Mouse (Mus musculus): ENCODE data around the gene Plcd3. TPM values are rescaled to one million over a fixed set of nuclear protein-coding genes. Genes with fewer than 3 reads are reported as not detected.

The Plcd3 gene
- total and polyA plus RNA-seq, 2 experiments from 2014 or later = 4.7 to 9.4 TPM

- no peaks in the 10 kb centered on the region for H3K27me3 ChIP-seq (ENCODE audit: insufficient read depth, low read length)
- ATAC-seq (ENCODE audit: low FRiP score) = no peak
- peaks cover 22% of the 10 kb centered on the region for H3K36me3 ChIP-seq (ENCODE audit: insufficient read depth, low read length)
- 0 out of 2 replicates have a peak, but pooled peaks cover 9% of the 10 kb centered on the region for H3K4me1 ChIP-seq (ENCODE audit: insufficient read depth, low read length)
- no peak overlapping the region for H3K27ac ChIP-seq (ENCODE audit: low read depth, low read length)
- no peak overlapping the region for H3K4me2 ChIP-seq (ENCODE audit: low read depth, low read length, poor library complexity, severe bottlenecking)
- no peak for DNase-seq (ENCODE audit: low spot score)
- H3K9me3 ChIP-seq (ENCODE audit: low read length) = no peaks in the 10 kb centered on the region
- H3K4me3 ChIP-seq (ENCODE audit: low read depth, low read length) = no peak overlapping the region
- no peak overlapping the region for H3K9ac ChIP-seq (replicated peaks; ENCODE audit: low read length, poor library complexity, severe bottlenecking)
- WGBS = 88% methylated on average over 8 of the region's 8 CpGs
- TF ChIP-seq CTCF (IDR thresholded peaks at IDR 0.05) = no peak
These were observed 34.6 kb upstream of the Plcd3 start for GRCm38 (mm10) chr11:103136039-103136577.

DNA sequence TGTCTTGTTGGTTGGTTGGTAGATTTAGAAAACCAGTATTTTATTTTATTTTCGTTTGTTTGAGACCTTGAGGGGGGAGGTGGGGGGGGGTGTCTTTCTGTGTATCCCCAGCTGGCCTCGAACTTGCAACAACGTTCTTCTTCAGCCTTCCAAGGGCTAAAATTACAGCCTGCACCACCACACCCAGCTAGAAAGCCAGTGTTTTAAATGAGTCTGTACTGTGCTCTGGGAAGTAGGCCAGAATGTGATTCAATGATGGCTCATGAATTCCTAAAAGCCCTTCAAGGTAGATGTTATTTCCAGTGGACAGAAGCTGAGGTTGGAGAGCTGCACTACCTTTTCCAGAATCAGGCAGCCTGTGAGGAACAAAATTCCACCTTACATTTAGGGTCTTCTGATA, 32.8 kb upstream of the Plcd3 start:
- peaks cover 11% of the 10 kb centered on the region for H3K36me3 ChIP-seq (ENCODE audit: insufficient read depth, low read length)
- WGBS = 75% methylated on average over 3 of the region's 3 CpGs
- H3K4me1 ChIP-seq (ENCODE audit: insufficient read depth, low read length) = 0 out of 2 replicates have a peak, but pooled peaks cover 7% of the 10 kb centered on the region
- peak overlapping the region; percentile 79 for H3K27ac ChIP-seq (ENCODE audit: low read depth, low read length)
- DNase-seq (ENCODE audit: low spot score) = no peak
- no peak overlapping the region for H3K9ac ChIP-seq (replicated peaks; ENCODE audit: low read length, poor library complexity, severe bottlenecking)
- no peak overlapping the region for H3K4me3 ChIP-seq (ENCODE audit: low read depth, low read length)
- no peak for TF ChIP-seq CTCF (IDR thresholded peaks at IDR 0.05)
- H3K4me2 ChIP-seq (ENCODE audit: low read depth, low read length, poor library complexity, severe bottlenecking) = peak overlapping the region; percentile 43
- no peak for ATAC-seq (ENCODE audit: low FRiP score)
- H3K9me3 ChIP-seq (ENCODE audit: low read length) = no peaks in the 10 kb centered on the region
- H3K27me3 ChIP-seq (ENCODE audit: insufficient read depth, low read length) = no peaks in the 10 kb centered on the region

GRCm38 (mm10) chr11:103133456-103134185, 32.2 kb upstream of the Plcd3 start:
- 49% methylated on average over 6 of the region's 6 CpGs for WGBS
- 0 out of 2 replicates have a peak, but pooled peaks cover 7% of the 10 kb centered on the region for H3K4me1 ChIP-seq (ENCODE audit: insufficient read depth, low read length)
- peak overlapping the region; percentile 14 for H3K4me3 ChIP-seq (ENCODE audit: low read depth, low read length)
- H3K9ac ChIP-seq (replicated peaks; ENCODE audit: low read length, poor library complexity, severe bottlenecking) = peak overlapping the region; percentile 48; the same call in 1 of the 2 replicates
- ATAC-seq (ENCODE audit: low FRiP score) (no peak; the same call in 1 of the 2 replicates), DNase-seq (ENCODE audit: low spot score) (no peak)
- H3K9me3 ChIP-seq (ENCODE audit: low read length) = no peaks in the 10 kb centered on the region
- no peaks in the 10 kb centered on the region for H3K27me3 ChIP-seq (ENCODE audit: insufficient read depth, low read length)
- TF ChIP-seq CTCF (IDR thresholded peaks at IDR 0.05) = no peak
- peak overlapping the region; percentile 43 for H3K4me2 ChIP-seq (ENCODE audit: low read depth, low read length, poor library complexity, severe bottlenecking)
- peak overlapping the region; percentile 79 for H3K27ac ChIP-seq (ENCODE audit: low read depth, low read length)
- H3K36me3 ChIP-seq (ENCODE audit: insufficient read depth, low read length) = peaks cover 5% of the 10 kb centered on the region

DNA sequence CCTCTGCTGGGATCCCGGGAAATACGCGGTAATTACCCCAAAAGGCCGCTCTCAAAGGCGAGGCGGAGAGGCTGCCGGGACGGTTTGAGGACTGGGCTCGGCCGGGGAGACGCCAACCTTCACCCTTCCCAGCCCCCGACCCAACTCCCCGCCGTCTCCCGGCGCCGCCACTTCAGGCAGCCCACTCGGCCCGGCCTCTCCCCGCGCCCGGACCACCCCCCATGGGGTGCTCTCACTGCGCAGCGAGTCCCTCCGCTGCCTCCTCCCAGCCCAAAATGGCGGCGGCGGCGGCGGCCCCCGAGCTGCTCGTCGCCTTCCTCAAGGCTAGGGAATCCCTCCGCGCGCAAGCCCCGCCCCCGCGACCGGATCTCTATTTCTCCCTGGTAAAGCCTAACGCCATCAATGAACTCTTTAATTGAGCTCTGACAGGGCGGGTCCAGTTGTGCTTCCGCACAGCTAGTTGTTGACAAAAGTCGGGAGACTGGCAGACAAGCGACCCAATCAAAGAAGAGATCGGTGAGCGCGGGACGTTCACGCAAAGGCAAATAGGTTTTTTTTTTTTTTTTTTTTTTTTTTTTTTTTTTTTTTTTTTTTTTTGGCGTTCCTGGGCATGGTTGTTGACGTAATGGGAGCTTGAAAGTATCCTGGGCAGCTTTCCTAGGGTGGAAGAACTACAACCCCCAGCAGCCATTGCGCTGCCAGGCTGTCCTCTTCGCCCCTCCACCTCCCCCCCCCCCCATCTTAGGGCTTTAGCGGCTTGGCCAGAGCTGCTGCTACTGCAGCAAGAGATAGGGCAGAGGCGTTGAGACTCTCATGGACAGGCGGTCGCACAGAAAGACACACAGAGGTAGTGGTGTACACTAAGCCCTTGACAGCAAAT, 31.4 kb upstream of the Plcd3 start:
- no peaks in the 10 kb centered on the region for H3K36me3 ChIP-seq (ENCODE audit: insufficient read depth, low read length)
- H3K9ac ChIP-seq (replicated peaks; ENCODE audit: low read length, poor library complexity, severe bottlenecking) = peak overlapping the region; percentile 98
- ATAC-seq (ENCODE audit: low FRiP score) = peak; percentile 94
- peak overlapping the region; percentile 65 for H3K4me2 ChIP-seq (ENCODE audit: low read depth, low read length, poor library complexity, severe bottlenecking)
- H3K4me1 ChIP-seq (ENCODE audit: insufficient read depth, low read length) = 0 out of 2 replicates have a peak, but pooled peaks cover 7% of the 10 kb centered on the region
- H3K27me3 ChIP-seq (ENCODE audit: insufficient read depth, low read length) = no peaks in the 10 kb centered on the region
- H3K27ac ChIP-seq (ENCODE audit: low read depth, low read length) = peak overlapping the region; percentile 100
- H3K9me3 ChIP-seq (ENCODE audit: low read length) = no peaks in the 10 kb centered on the region
- no peak for TF ChIP-seq CTCF (IDR thresholded peaks at IDR 0.05)
- peak; percentile 100 for DNase-seq (ENCODE audit: low spot score)
- peak overlapping the region; percentile 87 for H3K4me3 ChIP-seq (ENCODE audit: low read depth, low read length)
- WGBS = under 1% methylated on average over 46 of the region's 58 CpGs

DNA sequence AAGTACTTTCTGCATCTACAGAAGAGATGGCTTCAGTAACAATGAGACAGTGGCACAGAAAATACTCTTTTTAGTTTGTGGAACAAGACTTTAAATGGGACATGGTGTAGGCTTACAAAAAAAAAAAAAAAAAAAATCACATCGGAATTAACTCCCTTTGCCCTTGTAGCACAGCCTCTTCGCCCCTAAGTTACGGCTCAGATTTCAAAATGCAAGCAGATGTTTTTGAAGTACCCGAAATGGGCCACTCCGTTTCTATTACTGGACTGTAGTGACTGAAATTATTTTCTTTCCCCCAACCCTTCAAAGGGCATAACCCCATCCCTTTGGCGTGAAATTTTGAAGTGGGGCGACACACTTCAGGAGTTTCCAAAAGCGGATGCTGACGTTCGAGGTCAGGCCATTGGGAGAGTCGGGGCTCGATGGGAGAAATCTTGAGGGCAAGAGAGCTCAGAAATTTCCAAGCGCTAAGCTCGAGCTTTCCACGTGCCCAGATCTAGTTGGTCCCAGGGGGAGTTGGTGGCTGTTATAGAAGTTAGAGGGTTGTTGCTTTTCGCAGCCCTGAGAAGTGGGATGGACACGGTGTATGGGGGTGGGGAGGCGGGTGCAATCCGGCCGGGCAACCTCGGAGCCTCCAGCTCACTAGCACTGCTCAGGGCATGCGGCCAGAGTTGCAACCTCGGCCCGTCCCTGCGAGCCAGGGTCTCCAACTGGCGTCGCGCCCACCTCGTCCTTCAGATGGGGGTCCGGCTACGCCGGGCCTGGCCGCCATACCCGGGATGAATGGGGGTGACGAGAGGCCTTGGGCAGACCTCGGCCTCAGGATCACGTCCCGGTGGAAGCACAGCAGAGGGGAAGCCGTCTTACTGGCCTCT, 30.5 kb upstream of the Plcd3 start, which contains the start of gene Hexim2:
Gene Hexim2, plus strand, starts transcription at position 729 of the 875 bp plus-strand sequence.
- WGBS = under 1% methylated on average over 39 of the region's 39 CpGs
- 0 out of 2 replicates have a peak, but pooled peaks cover 7% of the 10 kb centered on the region for H3K4me1 ChIP-seq (ENCODE audit: insufficient read depth, low read length)
- peak within 1 kb of the TSS; percentile 100 for H3K27ac ChIP-seq (ENCODE audit: low read depth, low read length)
- H3K9me3 ChIP-seq (ENCODE audit: low read length) = no peaks in the 10 kb centered on the region
- DNase-seq (ENCODE audit: low spot score) = peak; percentile 83
- H3K27me3 ChIP-seq (ENCODE audit: insufficient read depth, low read length) = no peaks in the 10 kb centered on the region
- H3K4me3 ChIP-seq (ENCODE audit: low read depth, low read length) = peak within 1 kb of the TSS; percentile 87
- TF ChIP-seq CTCF (IDR thresholded peaks at IDR 0.05) = no peak
- H3K36me3 ChIP-seq (ENCODE audit: insufficient read depth, low read length) = no peaks in the 10 kb centered on the region
- H3K4me2 ChIP-seq (ENCODE audit: low read depth, low read length, poor library complexity, severe bottlenecking) = peak within 1 kb of the TSS; percentile 65
- H3K9ac ChIP-seq (replicated peaks; ENCODE audit: low read length, poor library complexity, severe bottlenecking) = peak within 1 kb of the TSS; percentile 98
- ATAC-seq (ENCODE audit: low FRiP score) = peak; percentile 59

All from midbrain, postnatal 0 days (tissue).